Mouse (Mus musculus) adrenal gland, postnatal 36 days (tissue): ENCODE results near the gene Lif. TPM values are rescaled to one million over a fixed set of nuclear protein-coding genes. Genes with fewer than 3 reads are reported as not detected.

Experiments used
- DNase-seq, 2 experiments: peaks; one replicate each; pipeline ENCODE4 v3.0.0; 2021; ENCODE audit warnings: mixed read lengths in 1 of 2
- total RNA-seq, 2 experiments: library from RNA; stranded (reverse); gene quantifications; 2 replicates each; pipeline ENCODE4 v1.2.3; 2021

The Lif gene
- total RNA-seq, 2 experiments from 2014 or later = 0.10 to 0.56 TPM

- DNase-seq = no peak
Observed at GRCm38 (mm10) chr11:4231435-4231834, 25.9 kb upstream of the Lif start.

GRCm38 (mm10) chr11:4232644-4233043 lies 24.7 kb upstream of the Lif start:
- DNase-seq = no peak

DNA sequence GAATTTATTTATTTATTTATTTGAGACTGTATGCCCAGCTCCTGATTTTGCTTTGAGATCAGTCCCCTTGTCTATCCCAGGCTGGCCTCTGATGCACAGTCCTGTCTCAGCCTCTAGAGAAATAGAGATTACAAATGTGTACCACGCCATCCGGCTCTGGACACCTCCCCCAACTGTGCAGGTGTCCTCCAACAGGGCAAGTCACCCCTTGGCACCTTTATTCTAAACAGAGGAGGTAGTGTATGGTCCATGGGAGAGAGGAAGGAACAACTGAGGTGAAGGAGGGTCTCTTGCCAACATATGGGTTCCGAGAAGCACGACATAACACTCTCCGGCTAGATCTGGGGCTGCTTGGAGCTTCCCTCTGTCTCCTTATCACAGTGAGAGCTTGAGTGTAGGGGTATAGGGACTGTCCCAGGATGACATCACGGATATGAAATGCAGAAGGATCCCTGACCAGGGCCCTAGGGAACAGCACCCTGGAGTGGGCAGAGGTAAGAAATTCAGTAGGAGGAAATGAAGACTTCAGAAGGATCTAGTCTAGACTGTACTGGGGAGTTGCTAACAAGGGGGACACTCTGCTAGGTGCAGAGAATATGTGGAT lies 22.2 kb upstream of the Lif start:
- no peak for DNase-seq

DNA sequence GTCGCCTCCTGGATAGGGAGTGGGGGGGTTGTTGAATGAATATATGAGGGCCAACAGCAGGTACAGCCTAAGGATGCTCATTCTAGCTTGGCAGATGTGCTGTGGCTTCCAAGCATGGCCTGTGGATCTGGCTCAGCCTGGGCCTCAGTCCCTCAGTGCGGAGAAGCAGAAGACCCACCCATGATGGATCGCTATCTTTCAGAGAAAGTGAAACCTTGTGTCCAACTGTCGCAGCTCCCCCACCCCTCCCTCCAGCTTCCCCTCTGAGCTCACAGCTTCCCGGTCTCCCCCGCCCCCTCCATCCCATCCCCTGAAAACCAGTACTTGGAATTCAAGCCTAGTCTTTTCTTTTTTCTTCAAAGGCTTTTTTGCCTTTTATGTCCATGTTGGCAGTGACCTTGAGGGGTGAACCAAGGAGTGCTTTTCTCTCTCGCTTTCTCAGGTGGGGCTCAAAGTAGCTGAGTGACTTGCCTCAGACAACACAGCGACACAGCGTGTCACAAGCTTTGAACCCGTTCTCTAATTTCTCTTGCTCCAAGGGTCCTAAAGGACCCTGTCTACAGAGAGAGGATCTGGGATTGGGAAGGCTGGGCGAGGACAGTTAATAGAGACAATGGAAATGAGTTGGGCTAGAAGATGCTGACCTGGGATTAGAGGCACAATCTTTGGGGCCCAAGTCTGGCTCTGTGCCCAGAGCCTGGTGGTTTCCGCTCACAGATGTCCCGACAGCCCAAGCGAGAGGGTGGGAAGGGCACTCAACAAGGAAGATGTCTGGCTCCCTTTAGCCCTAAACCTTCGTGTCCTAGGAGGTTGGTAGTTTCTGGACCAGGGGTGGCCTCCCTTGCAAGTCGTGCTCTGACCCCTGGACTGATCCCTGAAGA lies 21.5 kb upstream of the Lif start, which contains the start of gene Osm:
Osm (plus strand) TSS at position 756 of the 881 bp plus-strand sequence.
- DNase-seq = no peak

DNA sequence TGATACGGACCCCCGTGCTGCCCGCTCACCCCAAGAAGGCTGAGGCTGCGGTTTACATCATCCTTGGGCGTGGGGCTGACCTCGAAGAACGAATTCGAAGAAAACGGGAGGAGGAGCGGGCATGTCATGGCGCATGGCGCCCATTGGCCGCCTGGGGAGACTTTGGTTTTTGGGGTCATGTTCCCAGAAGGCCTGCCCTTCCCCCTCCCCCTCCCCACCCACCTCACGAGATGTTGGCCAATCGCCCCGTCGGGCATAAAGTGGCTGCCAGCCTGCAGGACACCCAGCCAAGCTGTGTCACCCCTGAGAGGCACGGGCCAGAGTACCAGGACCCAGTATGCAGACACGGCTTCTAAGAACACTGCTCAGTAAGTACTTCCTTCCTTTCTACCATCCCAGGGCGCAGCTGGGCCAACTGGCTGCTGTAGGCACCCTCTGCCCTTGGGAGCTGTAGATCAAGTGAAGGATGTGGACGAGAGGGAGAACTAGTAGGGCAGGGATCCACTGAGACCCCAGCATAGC lies 20.8 kb upstream of the Lif start:
- DNase-seq = no peak

DNA sequence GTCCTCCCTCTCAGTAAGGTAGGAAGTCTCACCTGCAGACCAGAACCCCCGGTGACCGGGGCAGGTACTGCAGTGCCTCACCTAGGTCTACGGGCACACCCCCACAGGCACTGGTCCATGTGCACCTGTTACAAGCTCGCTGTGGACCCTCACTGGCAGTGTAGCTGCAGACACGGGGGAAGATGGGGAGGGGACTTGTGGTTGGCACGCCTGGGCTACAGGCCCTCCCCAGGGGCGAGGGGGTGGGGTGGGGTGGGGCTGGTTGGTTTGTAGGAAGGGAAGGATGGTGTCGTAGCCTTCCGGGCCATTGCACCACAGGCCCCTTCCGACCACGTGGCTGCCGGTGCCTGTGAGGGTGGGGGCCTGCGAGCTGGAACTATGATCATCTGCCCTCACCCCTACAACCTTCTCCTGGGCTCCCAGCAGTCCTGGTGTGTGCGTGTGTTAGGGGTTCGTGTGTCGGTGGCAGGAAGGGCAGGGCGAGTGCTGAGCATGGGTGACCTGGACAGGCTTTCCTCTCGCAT lies 19.9 kb upstream of the Lif start:
- no peak for DNase-seq

DNA sequence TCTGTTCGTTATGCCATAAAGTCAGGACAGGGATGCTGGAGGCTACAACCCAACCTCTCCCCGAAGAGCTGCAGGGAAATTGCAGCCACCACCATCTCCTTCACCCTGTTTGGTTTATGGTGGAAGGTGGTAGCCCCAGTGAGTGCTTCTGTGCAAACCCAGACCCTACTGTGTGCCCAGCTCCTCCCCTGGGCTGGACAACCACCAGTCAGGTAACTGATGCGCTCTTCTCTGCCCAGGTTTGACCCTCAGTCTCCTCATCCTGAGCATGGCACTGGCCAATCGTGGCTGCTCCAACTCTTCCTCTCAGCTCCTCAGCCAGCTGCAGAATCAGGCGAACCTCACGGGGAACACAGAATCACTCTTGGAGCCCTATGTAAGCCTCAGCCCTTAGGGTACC lies 19.2 kb upstream of the Lif start:
- no peak for DNase-seq

DNA sequence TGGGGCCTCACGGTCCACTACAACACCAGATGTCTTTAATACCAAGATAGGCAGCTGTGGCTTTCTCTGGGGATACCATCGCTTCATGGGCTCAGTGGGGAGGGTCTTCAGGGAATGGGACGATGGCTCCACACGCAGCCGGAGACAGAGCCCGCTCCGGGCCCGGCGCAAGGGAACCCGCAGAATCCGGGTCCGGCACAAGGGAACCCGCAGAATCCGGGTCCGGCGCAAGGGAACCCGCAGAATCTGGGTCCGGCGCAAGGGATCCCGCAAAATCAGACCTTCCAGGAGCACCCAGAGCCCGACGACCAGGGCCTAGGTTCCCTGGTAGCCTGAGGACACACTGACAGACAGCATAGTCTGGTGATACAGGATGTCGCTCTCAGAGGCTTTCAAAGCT lies 17.7 kb upstream of the Lif start:
- DNase-seq = no peak

DNA sequence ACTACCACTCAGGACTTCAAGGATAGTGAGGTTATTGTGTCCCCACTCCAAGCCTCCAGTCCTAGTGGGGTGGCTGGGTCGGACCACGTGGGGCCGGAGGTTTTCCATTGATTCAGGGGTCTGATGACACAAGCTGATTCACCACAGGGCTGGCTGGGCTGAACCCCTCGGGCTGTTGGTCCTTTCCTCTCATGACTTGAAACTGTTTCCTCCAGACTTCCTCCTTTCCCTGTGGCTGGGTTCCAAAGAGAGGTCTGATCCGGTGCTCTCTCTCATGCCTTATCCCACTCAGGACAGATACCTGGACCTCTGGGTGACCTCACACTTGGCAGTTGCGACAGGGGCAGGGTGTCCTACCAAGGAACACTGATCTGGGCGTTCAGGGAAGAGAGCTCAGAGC lies 17.2 kb upstream of the Lif start:
- no peak for DNase-seq

DNA sequence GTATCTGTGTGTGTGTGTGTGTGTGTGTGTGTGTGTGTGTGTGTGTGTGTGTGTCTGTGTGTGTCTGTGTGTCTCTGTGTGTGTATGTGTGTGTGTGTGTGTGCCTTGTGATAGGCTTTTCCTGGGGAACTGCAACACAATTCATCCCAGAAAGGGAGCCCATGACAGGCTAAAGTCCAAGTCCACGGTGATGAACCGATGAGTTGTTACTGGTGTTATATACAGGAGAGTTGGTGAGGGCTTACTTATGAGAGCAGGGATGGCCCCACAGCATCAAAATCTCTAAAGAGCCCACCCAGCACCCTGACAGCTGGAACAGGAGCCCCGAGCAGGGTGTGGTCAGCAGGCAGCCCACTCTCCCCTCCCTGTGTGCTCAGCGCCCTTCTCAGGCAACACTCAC lies 16.2 kb upstream of the Lif start:
- DNase-seq = no peak

DNA sequence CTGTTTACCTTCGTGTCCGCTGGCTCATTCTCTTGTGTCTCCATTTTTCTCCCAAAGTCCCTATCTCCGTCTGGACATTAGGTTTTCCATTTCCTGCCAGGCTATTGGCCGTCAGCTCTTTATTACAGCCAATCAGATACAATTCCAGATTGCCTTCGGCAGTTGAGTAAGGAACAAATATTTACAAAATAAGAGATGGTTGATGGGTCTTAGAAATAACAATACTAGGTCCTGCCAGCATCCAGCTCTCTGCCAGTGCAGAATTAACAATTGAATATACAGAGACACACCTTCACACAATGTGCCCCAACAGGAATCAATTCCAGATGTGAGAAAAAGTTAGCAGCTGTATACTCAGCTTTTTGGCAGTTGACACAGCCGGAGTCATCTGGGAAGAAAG lies 11.2 kb upstream of the Lif start:
- no peak for DNase-seq

DNA sequence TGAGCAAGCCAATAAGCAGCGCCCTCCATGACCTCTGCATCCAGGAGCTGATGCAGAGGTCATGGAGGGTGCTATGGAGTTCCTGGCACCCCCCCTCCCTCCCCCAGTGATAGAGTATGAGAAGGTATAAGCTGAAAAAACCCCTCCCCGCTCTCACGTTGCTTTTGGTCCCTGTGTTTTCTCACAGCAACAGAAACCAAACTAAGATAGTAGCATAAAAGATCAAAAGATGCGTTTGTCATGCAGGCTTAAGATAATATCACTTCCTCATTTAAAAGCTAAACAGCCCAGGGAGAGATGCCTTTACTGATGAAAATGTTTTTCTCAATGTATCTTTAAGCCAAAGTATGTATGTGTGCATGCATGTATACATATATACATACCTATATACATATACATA lies 10.7 kb upstream of the Lif start:
- no peak for DNase-seq

DNA sequence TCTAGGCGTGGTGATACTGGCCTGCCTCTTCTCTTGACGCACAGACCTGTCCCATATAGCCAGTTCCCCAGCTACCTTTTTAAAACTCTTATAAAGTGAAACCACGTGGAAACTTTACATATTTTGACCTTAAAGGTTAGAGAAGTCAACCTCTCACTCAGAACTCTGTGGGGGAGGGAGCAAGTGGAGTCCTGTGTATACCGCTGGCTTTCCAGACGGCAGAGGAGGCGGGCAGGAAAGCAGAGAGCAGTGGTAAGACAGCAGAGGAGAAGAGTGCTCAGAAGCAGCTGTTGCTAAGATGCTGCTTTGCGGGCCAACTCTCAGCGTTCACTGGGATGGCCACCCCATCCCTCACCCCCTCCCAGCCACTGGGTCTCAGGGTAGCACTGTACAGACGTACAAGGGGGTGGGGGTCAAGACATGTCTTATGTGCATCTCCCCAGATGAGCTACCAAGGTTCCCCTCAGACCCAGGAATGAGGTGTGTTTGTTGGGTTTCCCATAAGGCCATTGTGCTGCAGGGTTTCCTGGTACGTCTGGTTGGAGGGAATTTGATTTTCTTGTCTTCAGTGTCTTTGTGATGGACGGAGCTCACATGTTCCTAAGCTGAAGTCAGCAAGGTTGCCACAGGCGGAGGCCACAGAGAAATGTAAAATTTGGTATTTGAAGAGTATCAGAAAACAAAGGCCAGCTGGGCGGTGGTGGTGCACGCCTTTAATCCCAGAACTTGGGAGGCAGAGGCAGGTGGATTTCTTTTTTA lies 10.0 kb upstream of the Lif start:
- no peak for DNase-seq

DNA sequence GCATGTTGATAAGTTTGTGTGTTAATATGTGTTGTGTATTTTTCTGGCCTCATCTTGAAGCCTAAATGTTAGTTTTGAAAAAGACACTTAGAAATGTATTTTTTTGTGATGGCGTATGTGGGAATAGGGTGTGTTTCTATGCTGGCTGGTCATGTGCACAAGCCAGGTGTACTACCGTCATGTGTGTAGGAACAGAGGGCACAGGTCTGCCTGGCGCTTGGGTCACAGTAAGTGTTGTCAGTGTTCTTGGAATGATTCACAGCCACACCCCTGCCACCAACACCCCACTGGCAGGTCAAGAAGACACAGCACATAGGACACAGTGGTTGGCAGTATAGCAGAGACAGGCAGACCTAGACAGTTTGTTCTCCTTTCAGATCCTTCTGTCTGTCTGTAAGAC lies 8.2 kb upstream of the Lif start:
- no peak for DNase-seq

GRCm38 (mm10) chr11:4250290-4250689 lies 7.1 kb upstream of the Lif start:
- no peak for DNase-seq

GRCm38 (mm10) chr11:4251376-4251775 lies 6.0 kb upstream of the Lif start:
- no peak for DNase-seq

GRCm38 (mm10) chr11:4252886-4253285 lies 4.5 kb upstream of the Lif start:
- DNase-seq = no peak

GRCm38 (mm10) chr11:4257756-4258155 lies 399 bp downstream of the Lif start:
- DNase-seq = no peak

- peak; percentile 81 to 88 for DNase-seq
Observed at GRCm38 (mm10) chr11:4258657-4259082, 1.3 kb downstream of the Lif start.

DNA sequence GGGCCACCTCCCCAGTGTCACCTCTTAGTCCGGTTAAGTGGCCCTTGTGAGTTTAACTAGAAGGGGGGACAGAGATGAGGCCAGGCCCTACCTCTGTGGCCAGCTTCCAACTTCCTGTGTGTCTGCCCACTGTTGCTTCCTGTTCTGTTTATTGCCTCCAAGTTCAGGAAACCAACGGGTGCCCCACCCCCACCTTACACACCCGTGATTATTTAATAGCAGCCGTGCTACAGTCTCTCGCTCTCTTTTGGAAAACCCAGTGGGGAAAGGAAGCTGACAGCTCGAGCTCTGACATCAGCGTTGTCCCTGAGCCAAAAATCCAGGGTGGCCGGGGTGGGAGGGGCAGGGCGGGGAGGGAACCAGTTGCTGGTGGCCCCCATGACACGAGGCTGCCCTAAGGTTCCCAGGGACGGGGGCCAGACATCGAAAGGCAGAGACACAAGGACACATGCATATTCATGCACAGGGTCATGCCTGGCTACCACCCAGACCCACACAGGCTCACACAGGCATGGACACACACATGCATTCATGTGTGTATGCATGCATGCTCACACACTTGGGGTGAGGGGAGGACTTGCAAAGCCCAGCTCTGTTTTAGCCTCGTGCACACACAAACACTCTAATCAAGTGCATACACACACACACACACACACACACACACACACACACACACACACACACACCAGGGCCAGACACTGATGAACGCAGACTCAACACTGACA lies 3.3 kb downstream of the Lif start:
- DNase-seq = peak; percentile 36 to 68

DNA sequence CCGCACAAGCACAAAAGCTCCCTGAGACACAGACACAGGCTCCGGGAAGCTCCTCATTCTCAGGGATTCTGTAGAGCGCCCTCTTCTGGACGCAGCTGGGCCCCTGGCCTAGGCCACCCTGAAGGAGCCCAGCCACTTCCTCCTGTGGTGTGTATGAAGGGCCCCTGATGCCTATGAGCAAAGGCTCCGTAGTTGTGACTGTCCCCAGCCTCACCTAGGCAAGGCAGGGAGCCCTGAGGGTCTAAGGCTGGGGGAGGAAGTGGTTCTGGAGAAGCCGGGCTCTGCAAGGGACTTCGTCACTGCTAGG lies 3.8 kb downstream of the Lif start:
- peak; percentile 64 to 79 for DNase-seq

GRCm38 (mm10) chr11:4261969-4262368 lies 4.6 kb downstream of the Lif start:
- peak in 1 of 2 experiments; percentile 56 for DNase-seq
